Mouse (Mus musculus) kidney, adult 2 months (tissue): ENCODE data around the gene Kcnc3.

ENCODE experiments used
- CTCF ChIP-seq: fragments of 200-500 bp; conservative IDR thresholded peaks from 2 replicates; pipeline ENCODE4 v1.5.1; 2011; ENCODE audit warnings: low read depth, mild to moderate bottlenecking, control low read depth, low read length, moderate library complexity, mixed read lengths; ENCODE audit not compliant: insufficient read depth, insufficient read length
- POLR2A ChIP-seq: fragments of 200-500 bp; IDR thresholded peaks from one replicate; pipeline ENCODE4 v1.6.1; 2011; ENCODE audit warnings: low read depth, low read length, control low read depth

- TF ChIP-seq CTCF = no peak
- TF ChIP-seq POLR2A = no peak
Measured at GRCm38 (mm10) chr7:44598336-44598735, 7.9 kb downstream of the Kcnc3 start.
